Mouse (Mus musculus) fat pad, adult 2 months (tissue): ENCODE data around the gene Ppara.

Experiments
- DNase-seq: peaks from one replicate; pipeline ENCODE4 v3.0.0-alpha.2; 2011; ENCODE audit warnings: low read depth, low spot score; ENCODE audit errors: extremely low read depth

Ppara gene

DNA sequence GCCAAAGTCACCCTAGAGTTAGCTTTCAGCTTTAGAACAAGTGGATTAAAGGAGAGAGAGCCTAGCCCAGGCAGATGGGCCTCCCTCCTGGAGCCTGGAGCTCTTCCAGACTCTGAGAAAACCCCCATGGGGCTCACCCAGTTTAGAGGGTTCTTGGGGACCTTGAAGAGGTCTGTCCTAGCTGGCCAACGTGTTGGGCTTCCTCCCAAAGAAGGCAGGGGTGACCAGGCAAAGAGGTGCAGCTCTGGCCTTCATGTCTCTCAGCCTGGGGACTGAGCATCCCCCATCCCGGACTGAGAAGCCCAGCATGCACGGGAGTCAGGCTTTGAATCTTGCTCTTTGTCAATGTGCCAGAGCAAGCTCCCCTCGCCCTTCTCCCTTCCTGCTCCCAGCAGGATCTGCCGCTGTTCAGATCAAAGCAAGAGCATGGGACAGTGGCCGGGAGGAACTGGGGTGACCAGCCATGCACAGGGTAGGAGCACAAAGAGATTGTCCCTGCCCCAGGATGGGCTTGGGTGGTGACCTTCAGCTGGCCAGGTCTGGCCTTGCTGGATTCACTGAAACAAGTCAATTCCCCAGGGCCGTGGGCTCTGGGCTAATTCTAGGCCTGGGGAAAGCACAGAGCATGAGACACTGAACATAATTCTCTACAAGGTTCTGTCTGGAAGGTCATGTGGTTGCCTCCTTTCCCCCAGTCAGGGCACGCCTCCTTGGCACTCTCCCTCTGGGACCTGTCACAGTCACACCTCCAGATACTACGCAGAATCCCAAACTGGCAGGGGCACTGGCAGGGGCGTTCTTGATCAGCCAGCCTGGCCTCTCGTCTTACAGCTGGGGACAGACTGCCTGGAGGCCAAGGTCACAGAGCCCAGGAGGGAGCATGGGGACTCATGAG lies 10.3 kb upstream of the Ppara start:
- no peak for DNase-seq

GRCm38 (mm10) chr15:85728224-85728623 lies 6.6 kb upstream of the Ppara start:
- peak; percentile 84 for DNase-seq

DNA sequence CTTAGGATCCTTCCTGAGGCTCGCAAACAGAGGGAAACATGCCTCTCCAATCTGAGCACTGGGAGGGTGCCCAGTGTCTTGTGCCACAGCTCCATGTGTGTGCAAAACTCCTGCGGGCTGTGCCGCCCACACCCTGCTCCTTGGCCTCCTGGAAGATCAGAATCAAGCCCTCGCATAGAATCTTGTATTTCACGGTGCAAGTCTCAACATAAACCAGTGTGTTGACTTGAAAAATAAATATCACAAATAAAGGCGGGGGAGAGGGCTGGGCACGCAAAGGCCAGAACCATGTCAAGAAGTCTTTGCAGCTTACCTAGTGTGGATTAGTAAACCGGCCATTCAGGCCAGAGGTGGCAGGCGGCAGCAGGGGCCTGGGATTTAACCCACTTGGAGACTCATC lies 5.5 kb upstream of the Ppara start:
- DNase-seq, result peak; percentile 92

- no peak for DNase-seq
Measured at GRCm38 (mm10) chr15:85730027-85730426, 4.8 kb upstream of the Ppara start.

- DNase-seq, result peak; percentile 95
Measured at GRCm38 (mm10) chr15:85731885-85732603, 2.7 kb upstream of the Ppara start.

DNA sequence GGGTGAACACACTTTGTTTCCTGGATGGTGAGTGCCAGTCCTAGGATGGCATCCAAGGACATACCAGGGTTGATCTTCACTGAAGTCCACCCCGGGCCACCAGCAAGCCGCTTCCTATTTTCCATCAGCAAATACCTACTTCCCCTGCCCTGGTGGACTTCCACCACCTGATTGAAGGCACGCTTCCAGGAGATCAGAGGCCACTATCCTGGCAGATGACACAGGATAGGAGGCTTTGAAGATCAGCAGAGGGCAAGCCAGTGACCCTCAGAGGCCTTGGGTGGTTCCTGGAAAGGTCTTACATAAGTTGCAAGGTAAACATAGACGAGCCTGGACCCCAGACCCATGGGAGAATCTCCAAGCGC lies 2.2 kb upstream of the Ppara start:
- DNase-seq, result no peak

- no peak for DNase-seq
Measured at GRCm38 (mm10) chr15:85733686-85734085, 1.1 kb upstream of the Ppara start.

GRCm38 (mm10) chr15:85734148-85734547 lies 635 bp upstream of the Ppara start:
- DNase-seq, result no peak

DNA sequence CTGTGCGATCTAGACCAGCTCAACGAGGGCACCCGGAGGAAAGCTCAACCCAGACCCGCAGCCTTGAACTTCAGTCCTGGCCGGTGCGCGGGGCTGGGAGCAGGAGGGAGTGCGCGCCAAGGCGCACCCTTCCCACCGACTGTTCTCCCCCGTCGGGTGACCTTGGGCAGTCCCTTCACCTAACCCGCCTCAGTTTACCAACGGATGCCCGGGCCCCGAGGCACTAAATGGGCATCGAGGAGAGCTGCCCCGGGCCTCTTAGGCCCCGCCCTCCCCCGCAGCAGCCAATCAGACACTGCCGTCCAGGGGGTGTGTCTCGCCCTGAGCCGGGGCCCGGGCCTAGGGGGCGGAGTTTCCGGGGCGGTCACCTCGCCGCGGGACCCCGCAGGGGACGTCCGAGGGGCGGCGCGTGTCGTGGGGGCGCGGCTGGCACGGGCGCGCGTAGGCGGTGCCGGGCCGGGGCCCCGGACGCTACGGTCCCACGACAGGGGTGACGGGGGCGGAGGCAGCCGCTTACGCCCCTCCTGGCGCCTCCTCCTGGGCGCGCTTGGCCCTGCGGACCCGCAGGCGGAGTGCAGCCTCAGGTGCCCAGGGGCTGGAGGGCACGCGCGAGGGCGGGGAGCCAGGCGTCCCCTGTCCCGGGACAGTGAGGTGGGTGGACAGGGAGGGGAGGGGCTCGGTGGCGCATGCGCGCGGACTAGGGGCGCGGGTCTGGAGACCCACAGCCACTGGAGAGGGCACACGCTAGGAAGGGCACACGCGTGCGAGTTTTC lies 466 bp downstream of the Ppara start:
- no peak for DNase-seq

GRCm38 (mm10) chr15:85735836-85736190 lies 1.0 kb downstream of the Ppara start:
- DNase-seq, result no peak

- DNase-seq, result no peak
Measured at GRCm38 (mm10) chr15:85736506-85736905, 1.7 kb downstream of the Ppara start.

DNA sequence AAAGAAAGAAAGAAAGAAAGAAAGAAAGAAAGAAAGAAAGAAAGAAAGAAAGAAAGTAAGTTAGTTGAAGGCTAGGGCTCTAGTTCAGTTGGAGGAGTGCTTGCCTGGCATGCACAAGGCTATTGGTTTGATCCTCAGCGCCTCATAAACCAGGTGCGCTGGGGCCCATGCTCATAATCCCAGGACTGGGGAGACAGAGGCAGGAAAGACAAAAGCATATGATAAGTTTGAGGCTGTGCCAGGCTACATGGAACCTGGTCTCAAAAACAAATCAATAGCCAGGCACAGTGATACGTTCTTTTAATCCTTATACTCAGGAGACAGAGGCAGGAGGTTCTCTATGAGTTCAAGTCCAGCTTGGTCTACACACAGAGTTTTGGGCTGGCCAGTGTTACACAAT lies 3.6 kb downstream of the Ppara start:
- no peak for DNase-seq

DNA sequence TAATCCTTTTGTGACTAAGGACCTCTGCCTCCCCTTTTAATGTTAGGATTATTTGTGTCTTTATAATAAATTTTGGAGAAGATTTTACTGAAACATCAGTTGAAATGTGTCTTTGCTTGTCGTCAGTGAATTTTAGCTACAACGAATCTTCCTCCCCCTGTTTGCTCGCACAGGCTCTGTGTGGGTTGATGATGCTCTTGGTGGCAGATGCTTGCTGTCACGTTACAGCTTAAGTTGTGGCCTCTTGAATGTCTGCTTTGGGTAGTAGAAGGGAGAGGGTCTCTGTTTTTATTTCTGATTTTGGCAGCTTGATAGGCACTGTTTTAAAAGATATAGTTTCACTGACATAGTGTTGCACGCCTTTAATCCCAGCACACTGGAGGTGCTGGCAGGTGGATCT lies 4.2 kb downstream of the Ppara start:
- DNase-seq, result no peak

GRCm38 (mm10) chr15:85742608-85743007 lies 7.8 kb downstream of the Ppara start:
- DNase-seq, result no peak

DNA sequence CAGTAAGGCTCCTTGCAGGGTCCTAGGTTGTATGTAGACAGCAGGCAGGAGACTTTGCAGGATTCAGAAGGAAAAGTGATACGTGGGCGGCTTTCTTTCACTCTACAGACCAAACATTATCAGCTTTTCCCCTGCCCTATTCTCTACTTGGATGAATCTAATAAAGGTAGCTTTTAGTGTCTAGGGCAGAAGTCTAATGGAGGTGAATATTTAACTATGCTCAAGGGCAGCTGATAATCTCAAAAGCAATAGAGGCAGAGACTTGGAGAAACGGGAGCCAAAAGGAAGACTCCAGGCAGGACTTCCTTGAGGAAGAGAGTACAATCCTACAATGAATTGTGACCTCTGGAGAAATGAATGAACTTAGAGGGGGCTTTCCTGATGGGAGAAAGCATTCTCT lies 9.2 kb downstream of the Ppara start:
- no peak for DNase-seq

DNA sequence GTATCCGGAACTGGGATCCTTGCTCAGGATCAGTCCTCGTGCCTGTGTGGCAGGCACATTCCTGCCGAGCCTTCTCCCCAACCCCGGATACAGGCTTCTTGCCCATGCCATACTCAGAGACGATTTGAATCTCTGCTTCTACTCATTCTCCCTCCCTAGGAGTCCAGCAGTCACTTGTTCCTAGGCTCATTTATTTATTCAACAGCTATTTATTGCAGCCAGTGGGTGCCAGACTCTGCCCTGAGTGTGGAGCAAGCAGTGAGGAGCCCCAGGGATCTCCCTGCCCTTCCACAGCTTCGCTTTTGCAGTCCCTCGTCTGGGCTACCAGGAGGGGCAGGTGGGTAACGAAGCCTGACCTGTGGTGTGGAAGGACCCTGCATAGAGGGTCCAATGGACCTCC lies 11.4 kb downstream of the Ppara start:
- no peak for DNase-seq

DNA sequence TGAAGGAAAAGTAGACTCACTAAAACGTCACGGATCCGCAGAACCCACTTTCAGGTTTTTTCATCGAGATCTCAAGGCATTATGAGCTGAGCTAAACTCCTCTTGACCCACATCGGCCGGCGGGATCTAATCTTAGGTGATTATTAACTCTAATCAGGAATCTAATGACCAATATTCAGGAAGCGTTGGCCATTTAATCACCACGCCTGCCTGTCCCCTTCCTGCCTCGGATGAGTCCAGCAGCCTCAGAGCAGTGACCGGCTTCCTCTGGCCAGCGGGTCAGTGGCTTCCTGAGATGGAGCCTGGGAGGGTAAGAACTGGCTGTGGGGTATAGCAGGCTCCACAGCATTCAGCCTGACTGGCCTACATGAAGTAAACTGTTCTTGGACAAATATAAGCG lies 11.9 kb downstream of the Ppara start:
- no peak for DNase-seq

DNA sequence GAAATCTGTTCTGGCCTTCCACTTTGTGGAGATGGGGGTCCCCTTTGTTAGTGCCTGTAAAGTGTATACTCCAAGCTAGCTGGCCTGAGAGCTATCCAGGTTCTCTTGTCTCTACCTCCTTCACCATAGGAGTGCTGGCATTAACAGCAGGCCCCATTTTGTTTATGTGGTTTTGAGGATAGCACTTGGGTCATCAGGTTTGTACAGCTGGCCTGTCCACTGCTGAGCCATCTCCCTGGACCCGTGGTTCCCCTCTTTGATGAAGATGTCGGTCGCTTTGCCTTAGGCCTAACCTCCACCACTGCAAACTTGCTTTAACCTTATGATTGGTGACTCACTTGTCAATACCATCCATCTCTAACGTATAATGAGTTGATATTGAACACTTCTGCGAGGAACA lies 13.2 kb downstream of the Ppara start:
- no peak for DNase-seq

DNA sequence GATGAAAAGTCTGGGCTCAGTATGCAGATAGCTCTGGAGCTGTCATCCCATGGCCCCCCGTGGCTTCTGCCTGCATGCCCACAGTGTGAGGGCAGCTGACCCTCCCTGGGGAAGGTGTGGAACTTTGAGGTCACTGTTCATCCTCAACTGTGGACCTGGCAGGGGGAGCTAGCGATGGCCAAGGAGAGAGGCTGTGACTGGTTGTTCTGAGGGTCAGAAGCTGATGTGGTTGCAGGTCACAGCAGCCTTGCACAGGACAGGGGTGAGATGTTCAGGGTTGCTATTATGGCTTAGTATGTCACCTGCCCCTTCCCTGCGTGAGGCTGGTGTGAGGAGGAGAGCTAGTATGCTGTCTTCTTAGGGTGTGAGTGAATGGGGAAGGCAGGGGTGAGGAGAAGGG lies 13.7 kb downstream of the Ppara start:
- DNase-seq, result no peak

DNA sequence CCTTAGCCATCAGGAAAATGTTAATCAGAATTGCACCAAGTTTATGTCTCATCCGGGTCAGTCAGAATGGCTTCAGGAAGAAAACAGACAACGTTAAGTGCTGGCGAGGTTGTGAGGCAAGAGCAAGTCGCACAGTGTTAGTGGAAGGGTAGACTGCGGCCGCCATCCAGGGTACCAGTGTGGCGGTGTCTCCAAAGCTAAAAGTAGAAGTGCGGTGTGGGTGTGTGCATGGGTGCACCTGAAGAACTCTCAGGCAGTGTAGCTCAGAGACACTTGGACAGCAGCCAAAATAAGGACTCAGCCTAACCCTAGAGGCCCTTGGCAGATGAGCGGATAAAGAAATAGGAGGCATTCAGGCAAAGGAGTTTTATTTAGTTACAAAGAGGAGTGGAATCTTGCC lies 14.4 kb downstream of the Ppara start:
- no peak for DNase-seq

DNA sequence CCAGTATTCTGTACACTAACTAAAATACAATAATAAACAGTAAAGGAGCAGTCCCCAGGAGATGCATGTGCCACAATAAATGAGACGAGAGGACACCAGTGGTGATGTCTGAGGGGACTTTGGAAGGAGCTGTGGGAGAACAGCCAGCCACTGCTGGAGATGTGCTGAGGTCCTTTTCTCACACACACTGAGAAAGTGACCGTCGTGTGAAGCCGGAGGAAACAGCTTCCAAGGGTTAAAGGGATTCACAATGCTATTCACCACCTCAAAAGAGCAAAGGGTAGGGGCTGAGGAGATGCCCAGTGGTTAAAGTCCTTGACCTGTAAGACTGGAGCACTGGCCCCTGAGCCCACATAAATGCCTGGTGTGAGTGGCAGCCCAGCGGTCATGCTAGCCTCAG lies 15.3 kb downstream of the Ppara start:
- no peak for DNase-seq

- no peak for DNase-seq
Measured at GRCm38 (mm10) chr15:85752655-85753054, 17.9 kb downstream of the Ppara start.
